Mouse (Mus musculus): ENCODE measurements around the gene Usp10.
A peak's percentile ranks its signal among the peaks of the same experiment; 100 is the strongest.

GRCm38 (mm10) chr8:119861706-119862389, 48.3 kb upstream of the Usp10 start, which contains the start of gene Klhl36:
- TF ChIP-seq CTCF (IDR thresholded peaks at IDR 0.05; ENCODE audit: extremely low read depth, insufficient read length, insufficient replicate concordance, low read depth, low read length) (no peak), POLR2A (IDR thresholded peaks at IDR 0.05; ENCODE audit: low read depth, low read length) (peak; percentile 73)

All from small intestine, adult 2 months (tissue).